Mouse (Mus musculus): ENCODE results near the gene Cbx1.

DNA sequence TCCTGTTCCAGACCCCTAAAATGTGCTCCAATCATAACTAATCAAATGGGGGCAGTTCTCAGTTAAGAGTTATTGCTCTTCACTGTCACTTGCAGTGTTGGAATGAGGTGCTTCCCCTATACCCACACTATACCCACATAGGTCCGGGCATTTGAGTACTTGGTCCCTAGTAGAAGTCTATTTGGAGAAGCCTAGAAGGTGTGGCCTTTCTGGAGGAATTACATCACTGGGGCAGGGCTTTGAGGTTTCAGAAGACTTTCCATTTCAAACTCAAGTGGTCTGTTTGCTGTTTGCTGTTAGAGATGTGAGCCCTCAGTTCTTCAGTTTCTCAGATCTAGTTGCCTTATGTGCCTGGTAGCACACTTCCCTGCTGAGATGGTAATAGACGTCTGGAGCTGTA lies 44.0 kb downstream of the Cbx1 start:
- TF ChIP-seq CTCF (IDR thresholded peaks at IDR 0.05; ENCODE audit: control insufficient read depth, insufficient read depth, insufficient read length) (no peak), USF1 (IDR thresholded peaks at IDR 0.05; ENCODE audit: low read depth) (no peak), FOSL1 (IDR thresholded peaks at IDR 0.05; ENCODE audit: insufficient read depth, low read length, poor library complexity, severe bottlenecking) (no peak)

All from C2C12 (cell line).